Mouse (Mus musculus): ENCODE measurements around the gene Stom. TPM values are rescaled to one million over a fixed set of nuclear protein-coding genes. Genes with fewer than 3 reads are reported as not detected.

Gene Stom
- polyA plus RNA-seq, 1 experiment from 2014 or later: 39.6 TPM

GRCm38 (mm10) chr2:35277686-35278085 is 59.1 kb downstream of the Stom start:
- Histone ChIP-seq H3K27ac (ENCODE audit: low read depth, low read length) (no peak overlapping the region), H3K9ac (ENCODE audit: low read depth, low read length) (no peak overlapping the region), H3K4me3 (ENCODE audit: low read depth, low read length) (no peak overlapping the region), H3K9me3 (replicated peaks; ENCODE audit: control insufficient read depth, low read length) (no peaks in the 10 kb centered on the region), H3K4me1 (ENCODE audit: control insufficient read depth, insufficient read depth, low read length) (peaks cover 21% of the 10 kb centered on the region), H3K27me3 (ENCODE audit: control insufficient read depth, insufficient read depth, low read length) (peaks cover 20% of the 10 kb centered on the region), H3K36me3 (ENCODE audit: control insufficient read depth, insufficient read depth, low read length) (no peaks in the 10 kb centered on the region), H3K4me2 (no peak overlapping the region)
- ATAC-seq (replicated peaks; ENCODE audit: insufficient number of reproducible peaks, low FRiP score, low TSS enrichment): no peak
- 54% methylated on average over 3 of the region's 3 CpGs for WGBS (ENCODE audit: insufficient replicate concordance)

- Histone ChIP-seq H3K36me3 (ENCODE audit: control insufficient read depth, insufficient read depth, low read length) (no peaks in the 10 kb centered on the region), H3K27me3 (ENCODE audit: control insufficient read depth, insufficient read depth, low read length) (no peaks in the 10 kb centered on the region), H3K27ac (ENCODE audit: low read depth, low read length) (no peak overlapping the region), H3K9ac (ENCODE audit: low read depth, low read length) (no peak overlapping the region), H3K9me3 (replicated peaks; ENCODE audit: control insufficient read depth, low read length) (no peaks in the 10 kb centered on the region), H3K4me2 (no peak overlapping the region), H3K4me1 (ENCODE audit: control insufficient read depth, insufficient read depth, low read length) (peaks cover 41% of the 10 kb centered on the region), H3K4me3 (ENCODE audit: low read depth, low read length) (no peak overlapping the region)
- 22% methylated on average over 2 of the region's 2 CpGs for WGBS (ENCODE audit: insufficient replicate concordance)
- ATAC-seq (replicated peaks; ENCODE audit: insufficient number of reproducible peaks, low FRiP score, low TSS enrichment): no peak
These were observed 63.2 kb downstream of the Stom start for GRCm38 (mm10) chr2:35273536-35273935.

- Histone ChIP-seq H3K4me3 (ENCODE audit: low read depth, low read length) (no peak overlapping the region), H3K4me1 (ENCODE audit: control insufficient read depth, insufficient read depth, low read length) (peaks cover 45% of the 10 kb centered on the region), H3K27ac (ENCODE audit: low read depth, low read length) (no peak overlapping the region), H3K36me3 (ENCODE audit: control insufficient read depth, insufficient read depth, low read length) (no peaks in the 10 kb centered on the region), H3K9ac (ENCODE audit: low read depth, low read length) (no peak overlapping the region), H3K27me3 (ENCODE audit: control insufficient read depth, insufficient read depth, low read length) (no peaks in the 10 kb centered on the region), H3K9me3 (replicated peaks; ENCODE audit: control insufficient read depth, low read length) (no peaks in the 10 kb centered on the region), H3K4me2 (no peak overlapping the region)
- WGBS (ENCODE audit: insufficient replicate concordance): 82% methylated on average over 6 of the region's 6 CpGs
- ATAC-seq (replicated peaks; ENCODE audit: insufficient number of reproducible peaks, low FRiP score, low TSS enrichment): no peak
These were observed 63.9 kb downstream of the Stom start for GRCm38 (mm10) chr2:35272881-35273280.

GRCm38 (mm10) chr2:35271817-35272216 is 65.0 kb downstream of the Stom start:
- no peaks in the 10 kb centered on the region for H3K27me3 ChIP-seq (ENCODE audit: control insufficient read depth, insufficient read depth, low read length)
- H3K9me3 ChIP-seq (replicated peaks; ENCODE audit: control insufficient read depth, low read length): no peaks in the 10 kb centered on the region
- no peak overlapping the region for H3K4me3 ChIP-seq (ENCODE audit: low read depth, low read length)
- H3K4me2 ChIP-seq: no peak overlapping the region
- no peaks in the 10 kb centered on the region for H3K36me3 ChIP-seq (ENCODE audit: control insufficient read depth, insufficient read depth, low read length)
- H3K9ac ChIP-seq (ENCODE audit: low read depth, low read length): no peak overlapping the region
- 60% methylated on average over 2 of the region's 2 CpGs for whole genome bisulfite sequencing (ENCODE audit: insufficient replicate concordance)
- peaks cover 48% of the 10 kb centered on the region for H3K4me1 ChIP-seq (ENCODE audit: control insufficient read depth, insufficient read depth, low read length)
- H3K27ac ChIP-seq (ENCODE audit: low read depth, low read length): no peak overlapping the region
- ATAC-seq (replicated peaks; ENCODE audit: insufficient number of reproducible peaks, low FRiP score, low TSS enrichment): no peak

GRCm38 (mm10) chr2:35270531-35270984 is 66.2 kb downstream of the Stom start:
- H3K9ac ChIP-seq (ENCODE audit: low read depth, low read length): no peak overlapping the region; the same call in 1 of the 2 replicates
- no peak overlapping the region for H3K4me3 ChIP-seq (ENCODE audit: low read depth, low read length)
- peak; percentile 24 for ATAC-seq (replicated peaks; ENCODE audit: insufficient number of reproducible peaks, low FRiP score, low TSS enrichment)
- H3K9me3 ChIP-seq (replicated peaks; ENCODE audit: control insufficient read depth, low read length): no peaks in the 10 kb centered on the region
- peak overlapping the region; percentile 71 for H3K27ac ChIP-seq (ENCODE audit: low read depth, low read length)
- no peaks in the 10 kb centered on the region for H3K27me3 ChIP-seq (ENCODE audit: control insufficient read depth, insufficient read depth, low read length)
- H3K4me1 ChIP-seq (ENCODE audit: control insufficient read depth, insufficient read depth, low read length): peaks cover 56% of the 10 kb centered on the region
- WGBS (ENCODE audit: insufficient replicate concordance): 17% methylated on average over 10 of the region's 10 CpGs
- H3K36me3 ChIP-seq (ENCODE audit: control insufficient read depth, insufficient read depth, low read length): no peaks in the 10 kb centered on the region
- peak overlapping the region; percentile 31; the same call in 1 of the 2 replicates for H3K4me2 ChIP-seq

GRCm38 (mm10) chr2:35269716-35270260 is 67.0 kb downstream of the Stom start:
- WGBS (ENCODE audit: insufficient replicate concordance): 61% methylated on average over 4 of the region's 4 CpGs
- Histone ChIP-seq H3K27me3 (ENCODE audit: control insufficient read depth, insufficient read depth, low read length) (no peaks in the 10 kb centered on the region), H3K4me3 (ENCODE audit: low read depth, low read length) (no peak overlapping the region), H3K4me1 (ENCODE audit: control insufficient read depth, insufficient read depth, low read length) (peaks cover 61% of the 10 kb centered on the region), H3K36me3 (ENCODE audit: control insufficient read depth, insufficient read depth, low read length) (no peaks in the 10 kb centered on the region), H3K9ac (ENCODE audit: low read depth, low read length) (peak overlapping the region; percentile 12; the same call in 1 of the 2 replicates), H3K4me2 (peak overlapping the region; percentile 31; the same call in 1 of the 2 replicates), H3K9me3 (replicated peaks; ENCODE audit: control insufficient read depth, low read length) (no peaks in the 10 kb centered on the region), H3K27ac (ENCODE audit: low read depth, low read length) (peak overlapping the region; percentile 71; the same call in 1 of the 2 replicates)
- no peak for ATAC-seq (replicated peaks; ENCODE audit: insufficient number of reproducible peaks, low FRiP score, low TSS enrichment)

- Histone ChIP-seq H3K4me1 (ENCODE audit: control insufficient read depth, insufficient read depth, low read length) (peaks cover 61% of the 10 kb centered on the region), H3K36me3 (ENCODE audit: control insufficient read depth, insufficient read depth, low read length) (no peaks in the 10 kb centered on the region), H3K9ac (ENCODE audit: low read depth, low read length) (no peak overlapping the region), H3K4me3 (ENCODE audit: low read depth, low read length) (no peak overlapping the region), H3K27ac (ENCODE audit: low read depth, low read length) (no peak overlapping the region), H3K27me3 (ENCODE audit: control insufficient read depth, insufficient read depth, low read length) (no peaks in the 10 kb centered on the region), H3K4me2 (no peak overlapping the region), H3K9me3 (replicated peaks; ENCODE audit: control insufficient read depth, low read length) (no peaks in the 10 kb centered on the region)
- ATAC-seq (replicated peaks; ENCODE audit: insufficient number of reproducible peaks, low FRiP score, low TSS enrichment): no peak
- 86% methylated on average over 6 of the region's 6 CpGs for WGBS (ENCODE audit: insufficient replicate concordance)
These were observed 67.6 kb downstream of the Stom start for GRCm38 (mm10) chr2:35269136-35269535.

- 50% methylated on average over 10 of the region's 10 CpGs for WGBS (ENCODE audit: insufficient replicate concordance)
- no peak overlapping the region for H3K9ac ChIP-seq (ENCODE audit: low read depth, low read length)
- no peaks in the 10 kb centered on the region for H3K9me3 ChIP-seq (replicated peaks; ENCODE audit: control insufficient read depth, low read length)
- no peaks in the 10 kb centered on the region for H3K36me3 ChIP-seq (ENCODE audit: control insufficient read depth, insufficient read depth, low read length)
- H3K27me3 ChIP-seq (ENCODE audit: control insufficient read depth, insufficient read depth, low read length): no peaks in the 10 kb centered on the region
- H3K4me1 ChIP-seq (ENCODE audit: control insufficient read depth, insufficient read depth, low read length): peaks cover 56% of the 10 kb centered on the region
- no peak overlapping the region for H3K4me3 ChIP-seq (ENCODE audit: low read depth, low read length)
- no peak for ATAC-seq (replicated peaks; ENCODE audit: insufficient number of reproducible peaks, low FRiP score, low TSS enrichment)
- no peak overlapping the region for H3K27ac ChIP-seq (ENCODE audit: low read depth, low read length)
- H3K4me2 ChIP-seq: no peak overlapping the region
These were observed 68.8 kb downstream of the Stom start for GRCm38 (mm10) chr2:35267876-35268566.
